Mouse (Mus musculus) CH12.LX (cell line): ENCODE results near the gene Tmsb10. TPM values are rescaled to one million over a fixed set of nuclear protein-coding genes. Genes with fewer than 3 reads are reported as not detected.

Source experiments
- DNase-seq: peaks from one replicate; pipeline ENCODE4 v3.0.0-alpha.2; 2013; ENCODE audit errors: extremely low read depth
- H3K27ac ChIP-seq: 2 replicates; pipeline ENCODE4 v1.5.1; 2012; ENCODE audit warnings: low read depth, mild to moderate bottlenecking, control low read depth, moderate library complexity; ENCODE audit not compliant: insufficient read depth
- H3K27me3 ChIP-seq: replicated peaks from 2 replicates; pipeline ENCODE3; 2012; ENCODE audit warnings: inconsistent platforms
- H3K36me3 ChIP-seq, 2 experiments: replicated peaks in 1 of 2; 2 replicates each; pipeline versions ENCODE3 to v1.6.1; 2012; ENCODE audit warnings: inconsistent platforms in 1 of 2, low read length in 1 of 2, mild to moderate bottlenecking in 1 of 2, mixed read lengths in 1 of 2, moderate library complexity in 1 of 2; ENCODE audit not compliant: control insufficient read depth in 1 of 2, insufficient read depth in 1 of 2
- H3K4me1 ChIP-seq, 2 experiments: 2 replicates each; pipeline ENCODE4 v1.6.1; 2012; ENCODE audit warnings: inconsistent platforms in 1 of 2, moderate library complexity in 1 of 2; ENCODE audit not compliant: insufficient read depth in 2 of 2, control insufficient read depth in 1 of 2
- H3K4me2 ChIP-seq: 2 replicates; pipeline ENCODE4 v1.6.1; 2012; ENCODE audit warnings: low read depth, mild to moderate bottlenecking, control low read depth; ENCODE audit not compliant: poor library complexity, insufficient read depth, severe bottlenecking
- H3K4me3 ChIP-seq, 3 experiments: fragments of 150-350 bp in 1 of 3; sonication (generic) in 1 of 3; replicated peaks in 1 of 3; 2 replicates each; pipeline versions ENCODE3 to v1.5.1; 2011 to 2012; ENCODE audit warnings: low read depth in 2 of 3, low read length in 2 of 3, mild to moderate bottlenecking in 2 of 3, moderate library complexity in 2 of 3, control low read depth in 1 of 3, improper control_type of control experiment in 1 of 3, inconsistent platforms in 1 of 3, mixed read lengths in 1 of 3; ENCODE audit not compliant: poor library complexity in 1 of 3
- H3K79me2 ChIP-seq: replicated peaks from 2 replicates; pipeline ENCODE4 v1.6.1; 2012; ENCODE audit warnings: mild to moderate bottlenecking, moderate library complexity; ENCODE audit not compliant: control insufficient read depth, poor library complexity, insufficient read depth, severe bottlenecking; ENCODE audit errors: extremely low read depth
- H3K9ac ChIP-seq: 2 replicates; pipeline ENCODE4 v1.6.1; 2012; ENCODE audit warnings: low read depth, mild to moderate bottlenecking, control low read depth, moderate library complexity; ENCODE audit not compliant: insufficient read depth
- H3K9me3 ChIP-seq: replicated peaks from 2 replicates; pipeline ENCODE3; 2012; ENCODE audit warnings: low read length, inconsistent platforms, mixed read lengths
- CHD1 ChIP-seq: IDR thresholded peaks from 2 replicates; pipeline ENCODE4 v1.6.1; 2012; ENCODE audit warnings: low read depth, low read length, improper control_type of control experiment, inconsistent platforms
- CHD2 ChIP-seq: IDR thresholded peaks from 2 replicates; pipeline ENCODE4 v1.6.1; 2011; ENCODE audit warnings: low read length, improper control_type of control experiment
- CTCF ChIP-seq, 2 experiments: IDR thresholded peaks in 1 of 2; conservative IDR thresholded peaks in 1 of 2; 2 replicates each; pipeline ENCODE4 v1.5.1; 2011 to 2012; ENCODE audit warnings: low read depth in 2 of 2, low read length in 2 of 2, improper control_type of control experiment in 1 of 2, inconsistent platforms in 1 of 2, mild to moderate bottlenecking in 1 of 2, moderate library complexity in 1 of 2
- E2F4 ChIP-seq: IDR thresholded peaks from 2 replicates; pipeline ENCODE4 v1.6.1; 2011; ENCODE audit warnings: low read depth, low read length, improper control_type of control experiment; ENCODE audit not compliant: insufficient replicate concordance
- ELF1 ChIP-seq: IDR thresholded peaks from 2 replicates; pipeline ENCODE4 v1.6.1; 2014; ENCODE audit warnings: low read depth, mild to moderate bottlenecking, inconsistent platforms, low read length, improper control_type of control experiment
- EP300 ChIP-seq: IDR thresholded peaks from 2 replicates; pipeline ENCODE4 v1.6.1; 2011; ENCODE audit warnings: low read length, improper control_type of control experiment
- ETS1 ChIP-seq: conservative IDR thresholded peaks from 2 replicates; pipeline ENCODE4 v1.6.1; 2012; ENCODE audit warnings: low read depth, mild to moderate bottlenecking, inconsistent platforms, low read length, improper control_type of control experiment, moderate library complexity
- HCFC1 ChIP-seq: IDR thresholded peaks from 2 replicates; pipeline ENCODE4 v1.6.1; 2012; ENCODE audit warnings: low read depth, mild to moderate bottlenecking, inconsistent platforms, low read length, improper control_type of control experiment
- IRF4 ChIP-seq: IDR thresholded peaks from 2 replicates; pipeline ENCODE4 v1.6.1; 2014; ENCODE audit warnings: low read depth, mild to moderate bottlenecking, inconsistent platforms, low read length, improper control_type of control experiment
- JUND ChIP-seq: conservative IDR thresholded peaks from 2 replicates; pipeline ENCODE4 v1.6.1; 2011; ENCODE audit warnings: low read depth, low read length, improper control_type of control experiment
- KAT2A ChIP-seq: IDR thresholded peaks from 2 replicates; pipeline ENCODE4 v1.6.1; 2012; ENCODE audit warnings: low read length, improper control_type of control experiment, inconsistent platforms; ENCODE audit not compliant: insufficient replicate concordance
- MAFK ChIP-seq: IDR thresholded peaks from 2 replicates; pipeline ENCODE4 v1.6.1; 2011; ENCODE audit warnings: low read length, improper control_type of control experiment; ENCODE audit not compliant: insufficient replicate concordance
- MEF2A ChIP-seq: IDR thresholded peaks from 2 replicates; pipeline ENCODE4 v1.6.1; 2014; ENCODE audit warnings: low read depth, mild to moderate bottlenecking, inconsistent platforms, low read length, improper control_type of control experiment, borderline replicate concordance
- MYC ChIP-seq: IDR thresholded peaks from 2 replicates; pipeline ENCODE4 v1.6.1; 2011; ENCODE audit warnings: low read depth, mild to moderate bottlenecking, improper control_type of control experiment, low read length
- NRF1 ChIP-seq: IDR thresholded peaks from 2 replicates; pipeline ENCODE4 v1.6.1; 2014; ENCODE audit warnings: low read depth, mild to moderate bottlenecking, inconsistent platforms, low read length, improper control_type of control experiment, moderate library complexity
- POLR2AphosphoS2 ChIP-seq: IDR thresholded peaks from 2 replicates; pipeline ENCODE4 v1.6.1; 2011; ENCODE audit warnings: low read depth, low read length, improper control_type of control experiment
- RCOR1 ChIP-seq: conservative IDR thresholded peaks from 2 replicates; pipeline ENCODE4 v1.6.1; 2012; ENCODE audit warnings: low read depth, mild to moderate bottlenecking, inconsistent platforms, low read length, improper control_type of control experiment
- SIN3A ChIP-seq: IDR thresholded peaks from 2 replicates; pipeline ENCODE4 v1.6.1; 2012; ENCODE audit warnings: low read length, improper control_type of control experiment, inconsistent platforms
- TBP ChIP-seq: conservative IDR thresholded peaks from 2 replicates; pipeline ENCODE4 v1.6.1; 2011; ENCODE audit warnings: low read depth, low read length, improper control_type of control experiment
- TCF12 ChIP-seq: IDR thresholded peaks from 2 replicates; pipeline ENCODE4 v1.6.1; 2014; ENCODE audit warnings: low read depth, mild to moderate bottlenecking, inconsistent platforms, low read length, improper control_type of control experiment
- USF2 ChIP-seq: conservative IDR thresholded peaks from 2 replicates; pipeline ENCODE4 v1.6.1; 2011; ENCODE audit warnings: low read depth, low read length, improper control_type of control experiment
- ZKSCAN1 ChIP-seq: IDR thresholded peaks from 2 replicates; pipeline ENCODE4 v1.6.1; 2012; ENCODE audit warnings: low read depth, inconsistent platforms, low read length, improper control_type of control experiment, borderline replicate concordance
- dilution Hi-C: fragments of 300-500 bp; cut with MboI; formaldehyde crosslinking; loops from 2 replicates; pipeline ENCODE4 v1.14.3; 2020; ENCODE audit warnings: low sequenced_read_pairs; ENCODE audit not compliant: extremely low pct_unique_long_range_greater_than_20kb, extremely low pct_ligation_motif_present
- in situ Hi-C: fragments of 300-500 bp; cut with MboI; formaldehyde crosslinking; loops from 3 replicates; pipeline ENCODE4 v1.14.3; 2019; ENCODE audit warnings: low sequenced_read_pairs, low pct_ligation_motif_present, low pct_unique_long_range_greater_than_20kb, mixed read lengths
- polyA plus RNA-seq: library from polyadenylated mRNA; unstranded; fragments of >175 nt; gene quantifications from 2 replicates; pipeline ENCODE4 v1.2.1, GENCODE M21; 2012; ENCODE audit warnings: low read depth; ENCODE audit not compliant: insufficient read length
- total RNA-seq, 2 experiments: library from RNA; depleted of rRNA; stranded (reverse); fragments of 300-350 nt in 1 of 2; fragments of >200 nt in 1 of 2; gene quantifications; 2 replicates each; pipeline ENCODE4 v1.2.3; 2012 to 2014

Gene Tmsb10
- total and polyA plus RNA-seq, 3 experiments = 223 to 479 (median 379) TPM

DNA sequence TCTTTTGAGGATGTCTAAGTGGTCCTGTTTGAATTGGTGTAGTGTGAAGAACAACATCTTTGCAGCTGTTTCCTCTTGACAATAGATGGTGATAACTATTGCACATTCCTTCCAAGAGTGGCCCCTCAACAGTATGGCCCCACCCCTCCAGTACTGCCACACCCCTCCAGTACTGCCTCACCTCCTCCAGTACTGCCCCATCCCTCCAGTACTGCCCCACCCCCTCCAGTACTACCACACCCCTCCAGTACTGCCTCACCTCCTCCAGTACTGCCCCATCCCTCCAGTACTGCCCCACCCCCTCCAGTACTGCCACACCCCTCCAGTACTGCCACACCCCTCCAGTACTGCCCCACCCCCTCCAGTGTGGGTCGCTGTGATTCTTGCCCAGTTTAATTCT lies 43.8 kb upstream of the Tmsb10 start:
- Histone ChIP-seq H3K27ac (no peak overlapping the region), H3K9me3 (no peaks in the 10 kb centered on the region), H3K27me3 (no peaks in the 10 kb centered on the region), H3K9ac (no peak overlapping the region), H3K4me1 (peaks cover 5 to 11% of the 10 kb centered on the region in 2 experiments; a peak in 3 of 4 replicates), H3K79me2 (no peaks in the 10 kb centered on the region), H3K36me3 (no peaks in the 10 kb centered on the region), H3K4me3 (no peak overlapping the region), H3K4me2 (no peak overlapping the region)
- dilution Hi-C loops (no loop called here), in situ Hi-C loops (no loop called here)
- no peak for DNase-seq
- TF ChIP-seq RCOR1 = no peak
- TF ChIP-seq E2F4 = no peak
- no peak for TF ChIP-seq ELF1
- no peak for TF ChIP-seq USF2
- no peak for TF ChIP-seq EP300

GRCm38 (mm10) chr6:72998809-72999208 lies 40.3 kb upstream of the Tmsb10 start:
- in situ Hi-C loops = no loop called here
- no peak overlapping the region for H3K27ac ChIP-seq
- TF ChIP-seq ETS1 (no peak), JUND (no peak), SIN3A (no peak), MAFK (no peak), NRF1 (no peak), TBP (no peak), HCFC1 (no peak), KAT2A (no peak), CHD2 (no peak), RCOR1 (no peak), USF2 (no peak), MEF2A (no peak), ELF1 (no peak), IRF4 (no peak), MYC (no peak), CHD1 (no peak), TCF12 (no peak), CTCF (conservative IDR thresholded peaks at IDR 0.05 in 1 of 2, IDR thresholded peaks at IDR 0.05 in 1 of 2; ENCODE audit: low read depth in 2 of 2, low read length in 2 of 2) (no peak), POLR2AphosphoS2 (no peak), ZKSCAN1 (no peak)

More at GRCm38 (mm10) chr6:72998809-72999208, 40.3 kb upstream of the Tmsb10 start:
- Histone ChIP-seq H3K79me2 (no peaks in the 10 kb centered on the region), H3K9ac (no peak overlapping the region), H3K4me3 (no peak overlapping the region), H3K4me1 (peaks cover 2 to 7% of the 10 kb centered on the region in 2 experiments; a peak in 1 of 4 replicates), H3K4me2 (no peak overlapping the region), H3K27me3 (no peaks in the 10 kb centered on the region), H3K36me3 (no peaks in the 10 kb centered on the region), H3K9me3 (no peaks in the 10 kb centered on the region)
- DNase-seq = no peak
- dilution Hi-C loops = no loop called here
